Mouse (Mus musculus) regulatory T cell (primary cell): ENCODE data around the gene Simc1.

Experiments used
- in situ Hi-C: fragments of 300-600 bp; cut with MboI, MseI; formaldehyde crosslinking; loops from one replicate; pipeline ENCODE4 v1.15.1; 2025; ENCODE audit warnings: high pct_unique_total_duplicates

The Simc1 gene

GRCm38 (mm10) chr13:54503604-54504521 is at the start of gene Simc1:
Gene Simc1 (plus strand): TSS chr13:54503779.
- in situ Hi-C loops, result no loop called here

GRCm38 (mm10) chr13:54457062-54457461 is 46.5 kb upstream of the Simc1 start:
- in situ Hi-C loops, result loop anchor here (5.0 kb wide), 1 partner anchor 105 kb away; no protein-coding TSS in a partner anchor

GRCm38 (mm10) chr13:54459282-54459681 is 44.3 kb upstream of the Simc1 start:
- in situ Hi-C loops, result loop anchor here (5.0 kb wide), 1 partner anchor 103 kb away; no protein-coding TSS in a partner anchor

- in situ Hi-C loops, result no loop called here
Measured at GRCm38 (mm10) chr13:54468098-54469011, 35.2 kb upstream of the Simc1 start, which contains the start of gene Thoc3. Gene Thoc3 (minus strand): TSS chr13:54468849.

- in situ Hi-C loops, result no loop called here
Measured at GRCm38 (mm10) chr13:54469012-54469354, 34.6 kb upstream of the Simc1 start.

- in situ Hi-C loops, result no loop called here
Measured at GRCm38 (mm10) chr13:54471967-54472366, 31.6 kb upstream of the Simc1 start.

GRCm38 (mm10) chr13:54474996-54475395 is 28.6 kb upstream of the Simc1 start:
- in situ Hi-C loops, result no loop called here

- in situ Hi-C loops, result no loop called here
Measured at GRCm38 (mm10) chr13:54475702-54476101, 27.9 kb upstream of the Simc1 start.

GRCm38 (mm10) chr13:54479286-54479685 is 24.3 kb upstream of the Simc1 start:
- in situ Hi-C loops, result no loop called here

GRCm38 (mm10) chr13:54481498-54481897 is 22.1 kb upstream of the Simc1 start:
- in situ Hi-C loops, result no loop called here

- in situ Hi-C loops, result loop anchor here (10.0 kb wide), 1 partner anchor 1214 kb away; no protein-coding TSS in a partner anchor
Measured at GRCm38 (mm10) chr13:54490411-54490810, 13.2 kb upstream of the Simc1 start.

- in situ Hi-C loops, result loop anchor here (10.0 kb wide), 1 partner anchor 1213 kb away; no protein-coding TSS in a partner anchor
Measured at GRCm38 (mm10) chr13:54491381-54491780, 12.2 kb upstream of the Simc1 start.

GRCm38 (mm10) chr13:54499551-54499950 is 4.0 kb upstream of the Simc1 start:
- in situ Hi-C loops, result loop anchor here (10.0 kb wide), 1 partner anchor 1205 kb away; no protein-coding TSS in a partner anchor

- in situ Hi-C loops, result no loop called here
Measured at GRCm38 (mm10) chr13:54501352-54501751, 2.2 kb upstream of the Simc1 start.

- in situ Hi-C loops, result no loop called here
Measured at GRCm38 (mm10) chr13:54501957-54502690, 1.5 kb upstream of the Simc1 start.

- in situ Hi-C loops, result no loop called here
Measured at GRCm38 (mm10) chr13:54503278-54503603, 338 bp upstream of the Simc1 start.

- in situ Hi-C loops, result no loop called here
Measured at GRCm38 (mm10) chr13:54504611-54505260, 1.2 kb downstream of the Simc1 start.

- in situ Hi-C loops, result no loop called here
Measured at GRCm38 (mm10) chr13:54505920-54506319, 2.3 kb downstream of the Simc1 start.

GRCm38 (mm10) chr13:54520221-54520620 is 16.6 kb downstream of the Simc1 start:
- in situ Hi-C loops, result no loop called here

- in situ Hi-C loops, result no loop called here
Measured at GRCm38 (mm10) chr13:54521181-54521580, 17.6 kb downstream of the Simc1 start.

- in situ Hi-C loops, result no loop called here
Measured at GRCm38 (mm10) chr13:54527140-54527539, 23.6 kb downstream of the Simc1 start.
